Mouse (Mus musculus): ENCODE data around the gene Gm17359. TPM values are rescaled to one million over a fixed set of nuclear protein-coding genes. Genes with fewer than 3 reads are reported as not detected.

Gene Gm17359
- total and polyA plus RNA-seq, 2 experiments from 2014 or later, result not detected

GRCm38 (mm10) chr3:79333643-79334200 is 2.7 kb upstream of the Gm17359 start:
- ATAC-seq (ENCODE audit: low FRiP score), result no peak
- WGBS, result 93% methylated on average over 8 of the region's 8 CpGs
- no peaks in the 10 kb centered on the region for H3K9me3 ChIP-seq (ENCODE audit: low read length)
- H3K36me3 ChIP-seq (ENCODE audit: insufficient read depth, low read length), result no peaks in the 10 kb centered on the region
- H3K4me3 ChIP-seq (ENCODE audit: low read depth, low read length), result no peak overlapping the region
- no peaks in the 10 kb centered on the region for H3K27me3 ChIP-seq (ENCODE audit: insufficient read depth, low read length)
- H3K27ac ChIP-seq (ENCODE audit: low read depth, low read length), result no peak overlapping the region
- no peak for TF ChIP-seq CTCF (IDR thresholded peaks at IDR 0.05)
- no peak for DNase-seq (ENCODE audit: low spot score)
- H3K9ac ChIP-seq (replicated peaks; ENCODE audit: low read length, poor library complexity, severe bottlenecking), result no peak overlapping the region
- no peak overlapping the region for H3K4me2 ChIP-seq (ENCODE audit: low read depth, low read length, poor library complexity, severe bottlenecking)
- H3K4me1 ChIP-seq (ENCODE audit: insufficient read depth, low read length), result no peaks in the 10 kb centered on the region

GRCm38 (mm10) chr3:79340737-79341136 is 4.3 kb downstream of the Gm17359 start:
- no peaks in the 10 kb centered on the region for H3K9me3 ChIP-seq (ENCODE audit: low read length)
- WGBS, result 56% methylated on average over 3 of the region's 3 CpGs
- ATAC-seq (ENCODE audit: low FRiP score), result no peak

GRCm38 (mm10) chr3:79342961-79343735 is 6.7 kb downstream of the Gm17359 start:
- WGBS, result 89% methylated on average over 17 of the region's 17 CpGs
- no peak overlapping the region for H3K4me3 ChIP-seq (ENCODE audit: low read depth, low read length)
- TF ChIP-seq CTCF (IDR thresholded peaks at IDR 0.05), result no peak
- no peak overlapping the region for H3K27ac ChIP-seq (ENCODE audit: low read depth, low read length)
- no peaks in the 10 kb centered on the region for H3K9me3 ChIP-seq (ENCODE audit: low read length)
- H3K4me1 ChIP-seq (ENCODE audit: insufficient read depth, low read length), result no peaks in the 10 kb centered on the region
- H3K4me2 ChIP-seq (ENCODE audit: low read depth, low read length, poor library complexity, severe bottlenecking), result no peak overlapping the region
- DNase-seq (ENCODE audit: low spot score), result no peak
- no peaks in the 10 kb centered on the region for H3K27me3 ChIP-seq (ENCODE audit: insufficient read depth, low read length)
- H3K36me3 ChIP-seq (ENCODE audit: insufficient read depth, low read length), result no peaks in the 10 kb centered on the region
- no peak overlapping the region for H3K9ac ChIP-seq (replicated peaks; ENCODE audit: low read length, poor library complexity, severe bottlenecking)
- ATAC-seq (ENCODE audit: low FRiP score), result no peak

More at GRCm38 (mm10) chr3:79340737-79341136, 4.3 kb downstream of the Gm17359 start:
- Histone ChIP-seq H3K27ac (ENCODE audit: low read depth, low read length) (no peak overlapping the region), H3K9ac (replicated peaks; ENCODE audit: low read length, poor library complexity, severe bottlenecking) (no peak overlapping the region), H3K27me3 (ENCODE audit: insufficient read depth, low read length) (no peaks in the 10 kb centered on the region), H3K4me3 (ENCODE audit: low read depth, low read length) (no peak overlapping the region), H3K36me3 (ENCODE audit: insufficient read depth, low read length) (no peaks in the 10 kb centered on the region), H3K4me1 (ENCODE audit: insufficient read depth, low read length) (no peaks in the 10 kb centered on the region), H3K4me2 (ENCODE audit: low read depth, low read length, poor library complexity, severe bottlenecking) (no peak overlapping the region)
- DNase-seq (ENCODE audit: low spot score), result no peak
- no peak for TF ChIP-seq CTCF (IDR thresholded peaks at IDR 0.05)

- Histone ChIP-seq H3K4me3 (ENCODE audit: low read depth, low read length) (no peak overlapping the region), H3K4me2 (ENCODE audit: low read depth, low read length, poor library complexity, severe bottlenecking) (no peak overlapping the region), H3K27me3 (ENCODE audit: insufficient read depth, low read length) (no peaks in the 10 kb centered on the region), H3K9me3 (ENCODE audit: low read length) (no peaks in the 10 kb centered on the region), H3K9ac (replicated peaks; ENCODE audit: low read length, poor library complexity, severe bottlenecking) (no peak overlapping the region), H3K36me3 (ENCODE audit: insufficient read depth, low read length) (no peaks in the 10 kb centered on the region), H3K4me1 (ENCODE audit: insufficient read depth, low read length) (no peaks in the 10 kb centered on the region), H3K27ac (ENCODE audit: low read depth, low read length) (no peak overlapping the region)
- TF ChIP-seq CTCF (IDR thresholded peaks at IDR 0.05), result no peak
- ATAC-seq (ENCODE audit: low FRiP score), result no peak
- 96% methylated on average over 1 of the region's 1 CpGs for WGBS
- DNase-seq (ENCODE audit: low spot score), result no peak
Measured at GRCm38 (mm10) chr3:79349311-79349710, 12.8 kb downstream of the Gm17359 start.

- ATAC-seq (ENCODE audit: low FRiP score) (no peak), DNase-seq (ENCODE audit: low spot score) (no peak)
- TF ChIP-seq CTCF (IDR thresholded peaks at IDR 0.05), result no peak
- H3K9me3 ChIP-seq (ENCODE audit: low read length), result no peaks in the 10 kb centered on the region
- H3K4me2 ChIP-seq (ENCODE audit: low read depth, low read length, poor library complexity, severe bottlenecking), result no peak overlapping the region
- H3K4me1 ChIP-seq (ENCODE audit: insufficient read depth, low read length), result peaks cover 3% of the 10 kb centered on the region; the same call in 1 of the 2 replicates
- H3K27me3 ChIP-seq (ENCODE audit: insufficient read depth, low read length), result no peaks in the 10 kb centered on the region
- WGBS, result 24% methylated on average over 4 of the region's 4 CpGs
- no peaks in the 10 kb centered on the region for H3K36me3 ChIP-seq (ENCODE audit: insufficient read depth, low read length)
- no peak overlapping the region for H3K9ac ChIP-seq (replicated peaks; ENCODE audit: low read length, poor library complexity, severe bottlenecking)
- H3K27ac ChIP-seq (ENCODE audit: low read depth, low read length), result no peak overlapping the region
- H3K4me3 ChIP-seq (ENCODE audit: low read depth, low read length), result no peak overlapping the region
Measured at GRCm38 (mm10) chr3:79358721-79359120, 22.3 kb downstream of the Gm17359 start.
